Mouse (Mus musculus) neural tube, embryonic 12.5 days (tissue): Measurements from ENCODE around the gene Prss45. TPM values are rescaled to one million over a fixed set of nuclear protein-coding genes. Genes with fewer than 3 reads are reported as not detected.

Experiments used
- ATAC-seq: fragments of 200-750 bp; cut with Nextera tagmentation; 2 replicates; pipeline ENCODE4 v1.8.0; 2017; ENCODE audit warnings: low read depth, mild to moderate bottlenecking, moderate TSS enrichment, moderate library complexity; ENCODE audit not compliant: low FRiP score
- H3K27ac ChIP-seq: fragments of 300-500 bp; sonication (generic); 2 replicates; pipeline ENCODE4 v1.5.1; 2016
- H3K27me3 ChIP-seq: fragments of 300-500 bp; sonication (generic); replicated peaks from 2 replicates; pipeline ENCODE4 v1.6.1; 2016; ENCODE audit warnings: mild to moderate bottlenecking
- H3K36me3 ChIP-seq: fragments of 300-500 bp; sonication (generic); 2 replicates; pipeline ENCODE4 v1.6.1; 2016; ENCODE audit warnings: mild to moderate bottlenecking
- H3K4me1 ChIP-seq: fragments of 300-500 bp; sonication (generic); 2 replicates; pipeline ENCODE4 v1.6.1; 2016
- H3K4me2 ChIP-seq: fragments of 300-500 bp; sonication (generic); replicated peaks from 2 replicates; pipeline ENCODE4 v1.6.1; 2016; ENCODE audit warnings: mild to moderate bottlenecking
- H3K4me3 ChIP-seq: fragments of 300-500 bp; sonication (generic); 2 replicates; pipeline ENCODE4 v1.5.1; 2016
- H3K9ac ChIP-seq: fragments of 300-500 bp; sonication (generic); 2 replicates; pipeline ENCODE4 v1.6.1; 2016; ENCODE audit warnings: mild to moderate bottlenecking
- H3K9me3 ChIP-seq: fragments of 300-500 bp; sonication (generic); 2 replicates; pipeline ENCODE4 v1.6.1; 2016; ENCODE audit warnings: mild to moderate bottlenecking
- WGBS: fragments of 180-500 bp; shearing (Covaris S2); methylation state at CpG from one replicate; pipeline ENCODE4 v1.1.7; 2016; 5-methylcytosine and 5-hydroxymethylcytosine counted together
- polyA plus RNA-seq: library from polyadenylated mRNA; unstranded; fragments of >200 nt; fragmentation: Nextera tagmentation; extraction: Ambion mirVana; gene quantifications from 2 replicates; pipeline ENCODE4 v1.2.1, GENCODE M21; 2016

Gene Prss45
- polyA plus RNA-seq, 1 experiment from 2014 or later = not detected

DNA sequence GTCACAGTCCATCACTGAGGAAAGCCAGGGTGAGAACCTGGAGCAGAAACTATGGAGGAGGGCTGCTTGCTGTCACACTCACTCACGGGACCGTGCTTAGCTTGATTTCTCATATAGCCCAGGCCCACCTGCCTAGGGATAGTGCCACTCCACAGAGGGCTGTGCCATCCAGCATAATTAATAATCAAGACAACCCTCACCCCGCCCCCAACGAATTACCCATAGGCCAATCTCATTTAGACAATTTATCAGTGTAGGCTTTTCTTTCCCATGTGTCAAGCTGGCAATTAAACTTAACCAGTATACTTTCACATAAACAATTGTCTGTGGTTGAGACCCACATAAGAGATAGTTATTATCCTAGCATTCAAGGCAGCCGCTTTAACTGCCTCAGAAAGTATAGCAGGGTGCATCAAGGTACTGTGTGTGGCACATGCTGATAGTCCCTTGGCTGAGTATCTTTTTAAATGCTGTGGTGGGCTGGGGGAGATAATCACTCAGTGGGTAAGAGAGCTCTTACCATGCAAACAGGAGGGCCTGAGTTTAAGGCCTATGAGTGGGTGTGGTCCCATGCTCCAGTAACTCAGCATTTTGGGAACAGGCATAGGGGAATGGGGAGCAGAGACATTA lies 24.7 kb downstream of the Prss45 start:
- Histone ChIP-seq H3K4me1 (peaks cover 7% of the 10 kb centered on the region), H3K9ac (no peak overlapping the region), H3K27ac (no peak overlapping the region), H3K9me3 (no peaks in the 10 kb centered on the region), H3K4me2 (no peak overlapping the region), H3K36me3 (no peaks in the 10 kb centered on the region), H3K27me3 (peaks cover 21% of the 10 kb centered on the region), H3K4me3 (no peak overlapping the region)
- ATAC-seq = no peak
- 85% methylated on average over 5 of the region's 5 CpGs for WGBS

DNA sequence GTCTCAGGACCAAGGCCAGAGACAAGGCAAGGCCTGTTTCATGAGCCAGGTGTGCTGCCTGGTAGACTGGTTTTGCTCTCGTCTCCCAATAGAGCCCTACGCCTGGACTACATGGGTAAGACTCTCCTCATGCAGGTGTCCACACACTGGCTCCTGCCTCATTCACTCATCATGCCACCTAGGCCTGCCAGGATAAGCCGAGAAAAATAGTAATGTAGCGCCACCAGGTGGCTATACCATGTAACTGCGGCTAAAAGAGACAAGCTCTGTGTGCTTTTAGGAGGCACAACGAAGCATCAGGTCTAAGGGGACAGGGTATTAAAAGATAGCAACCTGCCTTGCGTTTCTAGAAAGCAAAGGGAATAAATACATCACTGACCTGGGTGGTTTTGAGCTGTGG lies 36.6 kb downstream of the Prss45 start:
- no peak overlapping the region for H3K4me3 ChIP-seq
- no peak overlapping the region for H3K27ac ChIP-seq
- H3K4me2 ChIP-seq = no peak overlapping the region
- H3K36me3 ChIP-seq = no peaks in the 10 kb centered on the region
- no peaks in the 10 kb centered on the region for H3K9me3 ChIP-seq
- H3K9ac ChIP-seq = no peak overlapping the region
- peaks cover 22% of the 10 kb centered on the region for H3K4me1 ChIP-seq
- H3K27me3 ChIP-seq = peaks cover 17% of the 10 kb centered on the region
- ATAC-seq = no peak
- WGBS = 17% methylated on average over 7 of the region's 7 CpGs

DNA sequence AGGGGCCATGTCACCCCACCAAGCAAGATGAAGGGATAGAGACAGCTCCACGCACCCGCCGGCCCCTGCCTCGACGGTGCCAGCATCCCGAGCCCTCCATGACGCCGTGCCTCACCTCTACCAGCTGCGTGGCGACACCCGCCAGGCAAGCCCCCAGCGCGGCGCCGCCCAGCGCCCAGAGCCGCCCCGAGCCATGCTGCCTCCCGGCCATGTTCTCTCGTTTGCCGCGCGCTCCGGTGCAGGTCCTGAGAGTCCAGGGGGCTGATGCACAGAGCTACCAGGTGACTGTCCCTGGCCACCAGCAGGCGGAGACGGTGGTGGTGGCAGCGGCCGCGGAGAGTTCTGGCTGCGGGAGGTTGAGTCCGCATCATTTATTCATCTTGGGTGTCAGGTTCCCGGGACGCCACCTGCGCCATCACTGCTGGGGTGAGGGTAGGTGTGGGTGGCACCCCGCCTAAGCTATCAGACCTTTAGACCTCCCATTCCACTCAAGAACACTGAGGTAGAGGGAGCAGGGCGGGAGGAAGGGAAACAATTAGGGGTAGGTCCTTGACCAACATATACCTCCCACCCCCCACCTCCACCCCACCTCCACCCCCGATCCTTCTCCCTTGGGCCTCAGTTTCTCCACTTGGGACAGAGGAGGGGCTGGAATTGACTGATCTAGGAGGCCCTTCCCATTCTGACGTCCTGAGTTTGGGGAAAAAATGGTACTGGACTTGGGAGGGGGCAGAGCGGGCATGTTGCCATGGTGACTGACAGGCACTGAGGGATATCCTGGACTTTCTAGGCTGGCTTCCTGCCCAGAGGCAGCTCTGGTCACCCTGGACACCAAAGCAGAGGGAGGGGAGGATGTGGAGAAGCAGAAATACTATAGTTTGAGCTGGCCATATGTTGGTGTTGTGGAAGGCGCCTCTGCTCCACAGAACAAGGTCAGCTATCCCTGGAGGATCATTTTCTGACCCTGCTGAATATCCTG lies 39.6 kb downstream of the Prss45 start:
- ATAC-seq = peak; percentile 80
- no peaks in the 10 kb centered on the region for H3K36me3 ChIP-seq
- no peaks in the 10 kb centered on the region for H3K9me3 ChIP-seq
- peak overlapping the region; percentile 25 for H3K4me3 ChIP-seq
- 8% methylated on average over 40 of the region's 40 CpGs for WGBS
- 0 out of 2 replicates have a peak overlapping the region, but pooled peaks have one; percentile 33 for H3K9ac ChIP-seq
- H3K4me1 ChIP-seq = peaks cover 22% of the 10 kb centered on the region
- peaks cover 37% of the 10 kb centered on the region for H3K27me3 ChIP-seq
- H3K27ac ChIP-seq = no peak overlapping the region
- H3K4me2 ChIP-seq = peak overlapping the region; percentile 57

GRCm38 (mm10) chr9:110874660-110875191 lies 40.3 kb downstream of the Prss45 start:
- Histone ChIP-seq H3K27ac (no peak overlapping the region), H3K4me2 (peak overlapping the region; percentile 57; the same call in 1 of the 2 replicates), H3K9ac (no peak overlapping the region), H3K4me3 (no peak overlapping the region), H3K4me1 (peaks cover 24% of the 10 kb centered on the region), H3K9me3 (no peaks in the 10 kb centered on the region), H3K36me3 (no peaks in the 10 kb centered on the region), H3K27me3 (peaks cover 45% of the 10 kb centered on the region)
- peak; percentile 65 for ATAC-seq
- 8% methylated on average over 3 of the region's 3 CpGs for WGBS

GRCm38 (mm10) chr9:110875288-110875695 lies 40.9 kb downstream of the Prss45 start:
- Histone ChIP-seq H3K4me2 (peak overlapping the region; percentile 57; the same call in 1 of the 2 replicates), H3K9me3 (no peaks in the 10 kb centered on the region), H3K27me3 (peaks cover 51% of the 10 kb centered on the region), H3K9ac (no peak overlapping the region), H3K27ac (no peak overlapping the region), H3K36me3 (no peaks in the 10 kb centered on the region), H3K4me3 (no peak overlapping the region), H3K4me1 (peaks cover 29% of the 10 kb centered on the region)
- WGBS = 14% methylated on average over 5 of the region's 6 CpGs
- ATAC-seq = peak; percentile 71; the same call in 1 of the 2 replicates

DNA sequence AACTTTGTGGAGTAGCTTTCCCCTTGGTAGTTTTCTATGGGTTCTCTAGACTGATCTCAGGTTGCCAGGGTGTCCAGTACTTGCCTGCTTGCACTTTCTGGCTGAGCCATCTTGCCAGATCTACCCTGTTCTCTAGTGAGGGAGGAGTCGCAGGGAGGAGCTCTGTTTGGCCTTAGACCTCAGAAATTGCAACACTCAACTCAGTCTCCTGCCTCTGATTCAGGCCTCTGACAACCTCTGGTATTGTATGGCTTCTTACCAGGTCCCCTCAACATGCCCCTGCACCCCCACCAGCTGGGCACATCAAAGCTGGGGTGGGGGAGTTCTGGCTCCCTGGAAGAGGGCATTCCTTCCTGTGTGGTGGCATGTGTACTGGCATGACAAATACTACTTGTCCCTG lies 43.0 kb downstream of the Prss45 start:
- no peaks in the 10 kb centered on the region for H3K9me3 ChIP-seq
- H3K27me3 ChIP-seq = peaks cover 71% of the 10 kb centered on the region
- H3K4me3 ChIP-seq = no peak overlapping the region
- no peak overlapping the region for H3K4me2 ChIP-seq
- H3K27ac ChIP-seq = no peak overlapping the region
- peaks cover 30% of the 10 kb centered on the region for H3K4me1 ChIP-seq
- no peak for ATAC-seq
- H3K36me3 ChIP-seq = no peaks in the 10 kb centered on the region
- H3K9ac ChIP-seq = no peak overlapping the region
- WGBS = 91% methylated on average over 1 of the region's 1 CpGs

DNA sequence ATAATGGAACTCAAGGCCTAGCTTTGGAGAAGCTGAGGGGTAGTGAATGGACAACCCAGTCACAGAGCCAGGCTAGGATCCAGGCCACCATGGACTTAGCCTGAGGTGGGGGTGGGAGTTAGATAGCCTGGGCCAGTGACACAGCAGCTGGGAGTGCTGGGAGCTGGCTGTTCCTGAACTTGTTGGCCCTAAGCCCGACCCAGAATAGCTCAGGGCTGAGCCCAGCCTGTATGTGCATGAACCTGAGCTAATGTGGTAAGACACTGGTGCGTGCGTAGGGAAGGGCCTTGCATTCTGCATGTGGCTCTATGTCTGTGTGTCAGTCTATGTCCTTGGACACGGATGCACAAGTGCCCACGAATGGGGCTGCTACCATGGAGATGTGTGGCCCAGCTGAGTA lies 43.5 kb downstream of the Prss45 start:
- H3K4me1 ChIP-seq = peaks cover 30% of the 10 kb centered on the region
- no peak overlapping the region for H3K9ac ChIP-seq
- 85% methylated on average over 5 of the region's 5 CpGs for WGBS
- no peak for ATAC-seq
- H3K36me3 ChIP-seq = no peaks in the 10 kb centered on the region
- peaks cover 70% of the 10 kb centered on the region for H3K27me3 ChIP-seq
- H3K27ac ChIP-seq = no peak overlapping the region
- no peaks in the 10 kb centered on the region for H3K9me3 ChIP-seq
- H3K4me2 ChIP-seq = no peak overlapping the region
- no peak overlapping the region for H3K4me3 ChIP-seq

DNA sequence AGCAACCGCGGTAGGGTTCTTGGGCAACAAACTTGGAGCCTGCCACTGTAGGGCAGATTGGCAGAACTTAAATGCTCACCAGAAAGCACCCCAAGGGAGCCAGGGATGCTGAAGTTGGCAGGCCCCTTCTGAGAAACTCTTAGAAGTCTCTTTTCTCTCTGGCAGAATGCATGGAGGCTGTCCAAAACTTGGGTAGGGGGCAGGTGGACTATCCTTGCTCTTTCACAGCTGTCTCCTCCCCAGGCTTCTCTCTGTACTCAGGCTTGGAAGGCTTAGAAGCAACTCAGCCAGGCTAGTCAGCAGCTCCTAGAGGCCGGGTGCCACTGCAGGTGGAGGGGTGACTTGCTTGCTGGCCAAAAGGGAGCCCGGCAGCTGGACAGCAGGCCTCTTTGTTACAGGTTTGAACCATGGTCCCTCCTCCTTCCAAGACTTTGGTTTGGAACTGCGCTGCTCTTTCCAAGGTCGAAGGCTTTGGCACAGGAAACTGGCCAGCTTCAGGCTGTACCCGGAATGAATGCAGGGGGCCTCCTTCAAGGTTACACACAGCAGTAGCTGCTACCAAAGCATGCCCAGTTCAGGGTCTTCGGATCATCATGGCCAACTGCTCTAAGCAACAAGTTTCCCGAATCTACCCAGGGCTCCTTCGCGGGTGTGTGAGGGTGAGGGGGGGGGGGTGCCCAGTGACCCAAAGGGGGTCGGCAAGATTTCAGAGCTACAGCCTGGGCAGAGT lies 45.0 kb downstream of the Prss45 start, which contains the start of gene Als2cl:
Gene Als2cl, plus strand, starts transcription at position 680 of the 730 bp plus-strand sequence.
- ATAC-seq = no peak
- 16% methylated on average over 12 of the region's 12 CpGs for WGBS
- Histone ChIP-seq H3K36me3 (no peaks in the 10 kb centered on the region), H3K4me2 (peak within 1 kb of the TSS; percentile 86), H3K9me3 (no peaks in the 10 kb centered on the region), H3K9ac (peak within 1 kb of the TSS; percentile 26; the same call in 1 of the 2 replicates), H3K4me3 (peak within 1 kb of the TSS; percentile 42), H3K27ac (no peak within 1 kb of the TSS), H3K27me3 (peaks cover 57% of the 10 kb centered on the region), H3K4me1 (peaks cover 20% of the 10 kb centered on the region)

- H3K4me2 ChIP-seq = peak within 1 kb of the TSS; percentile 86
- H3K4me3 ChIP-seq = peak within 1 kb of the TSS; percentile 42
- no peaks in the 10 kb centered on the region for H3K36me3 ChIP-seq
- H3K27me3 ChIP-seq = peaks cover 57% of the 10 kb centered on the region
- no peaks in the 10 kb centered on the region for H3K9me3 ChIP-seq
- H3K27ac ChIP-seq = no peak within 1 kb of the TSS
- H3K4me1 ChIP-seq = peaks cover 13% of the 10 kb centered on the region
- 2% methylated on average over 55 of the region's 57 CpGs for WGBS
- no peak for ATAC-seq
- H3K9ac ChIP-seq = peak within 1 kb of the TSS; percentile 26; the same call in 1 of the 2 replicates
These were observed 45.7 kb downstream of the Prss45 start, which contains the start of gene Tmie for GRCm38 (mm10) chr9:110879998-110880561. Gene Tmie (minus strand): TSS chr9:110880113.

GRCm38 (mm10) chr9:110880772-110881171 lies 46.4 kb downstream of the Prss45 start:
- H3K9me3 ChIP-seq = no peaks in the 10 kb centered on the region
- no peak overlapping the region for H3K9ac ChIP-seq
- H3K4me2 ChIP-seq = peak overlapping the region; percentile 86
- WGBS = 75% methylated on average over 4 of the region's 4 CpGs
- peaks cover 57% of the 10 kb centered on the region for H3K27me3 ChIP-seq
- H3K4me3 ChIP-seq = no peak overlapping the region
- no peak overlapping the region for H3K27ac ChIP-seq
- H3K36me3 ChIP-seq = no peaks in the 10 kb centered on the region
- ATAC-seq = no peak
- H3K4me1 ChIP-seq = peaks cover 8% of the 10 kb centered on the region

DNA sequence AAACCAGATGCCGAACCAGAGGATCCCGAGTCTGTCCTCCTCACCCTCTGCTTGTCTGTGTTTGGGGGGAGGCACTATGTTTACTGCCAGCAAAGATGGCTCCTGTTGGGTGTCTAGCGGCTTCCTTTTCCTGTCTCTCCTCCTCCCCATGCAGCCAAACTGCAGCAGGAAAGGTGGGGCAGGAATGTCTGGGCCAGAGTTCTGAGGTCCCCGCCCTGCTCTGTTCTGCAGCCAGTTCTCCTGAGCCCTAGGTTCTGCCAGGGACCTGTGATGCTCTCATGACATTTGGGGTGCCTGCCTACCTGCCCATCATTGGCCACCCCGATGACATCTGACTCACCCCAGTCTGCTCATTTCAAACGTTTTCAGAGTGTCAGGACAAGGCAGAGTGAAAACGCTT lies 47.6 kb downstream of the Prss45 start:
- no peak for ATAC-seq
- peaks cover 56% of the 10 kb centered on the region for H3K27me3 ChIP-seq
- 80% methylated on average over 7 of the region's 7 CpGs for WGBS

More for the DNA sequence above, 47.6 kb downstream of the Prss45 start:
- no peak overlapping the region for H3K4me3 ChIP-seq
- peaks cover 8% of the 10 kb centered on the region for H3K4me1 ChIP-seq
- no peaks in the 10 kb centered on the region for H3K9me3 ChIP-seq
- no peak overlapping the region for H3K27ac ChIP-seq
- no peak overlapping the region for H3K9ac ChIP-seq
- H3K36me3 ChIP-seq = no peaks in the 10 kb centered on the region
- no peak overlapping the region for H3K4me2 ChIP-seq
